ENCODE assay signal across 8 mouse cellular contexts in genomic region chr7:89168606-89169005, GRCm38 (mm10).
DNase-seq lines count a peak whose midpoint lies in the region; ATAC-seq and TF ChIP-seq lines count a peak whose summit lies in the region.

No protein-coding gene starts in this region.

- no peak overlapping the region for H3K4me3 ChIP-seq in midbrain, embryonic 11.5 days (ENCODE audit: low read depth, low read length)
- H3K4me3 ChIP-seq in midbrain, embryonic 15.5 days, result no peak overlapping the region
- no peak overlapping the region for H3K4me3 ChIP-seq in cerebellum, adult 2 months (replicated peaks; ENCODE audit: insufficient read depth, low read depth, low read length)
- H3K4me3 ChIP-seq in intestine, postnatal 0 days (ENCODE audit: low read depth, low read length), result no peak overlapping the region
- no peak overlapping the region for H3K4me3 ChIP-seq in limb, embryonic 14.5 days (replicated peaks; ENCODE audit: low read length)

- no peak overlapping the region for H3K4me2 ChIP-seq in midbrain, embryonic 11.5 days
- H3K4me2 ChIP-seq in midbrain, embryonic 15.5 days, result no peak overlapping the region
- H3K4me2 ChIP-seq in intestine, postnatal 0 days (replicated peaks; ENCODE audit: low read depth), result no peak overlapping the region
- no peak overlapping the region for H3K4me2 ChIP-seq in limb, embryonic 14.5 days (replicated peaks; ENCODE audit: low read depth, low read length, severe bottlenecking)

- no peak for TF ChIP-seq POLR2A in cerebellum, adult 2 months (IDR thresholded peaks at IDR 0.05; ENCODE audit: borderline replicate concordance, insufficient read depth, low read length)
- TF ChIP-seq POLR2A in limb, embryonic 14.5 days (IDR thresholded peaks at IDR 0.05; ENCODE audit: borderline replicate concordance, extremely low read depth, insufficient read depth, insufficient read length), result no peak

- H3K9me3 ChIP-seq in midbrain, embryonic 11.5 days (ENCODE audit: control insufficient read depth, low read length), result no peaks in the 10 kb centered on the region
- H3K9me3 ChIP-seq in midbrain, embryonic 15.5 days, result no peaks in the 10 kb centered on the region
- H3K9me3 ChIP-seq in intestine, postnatal 0 days (ENCODE audit: control insufficient read depth), result no peaks in the 10 kb centered on the region
- H3K9me3 ChIP-seq in limb, embryonic 14.5 days (ENCODE audit: control insufficient read depth, low read length), result no peaks in the 10 kb centered on the region

- H3K36me3 ChIP-seq in midbrain, embryonic 11.5 days (ENCODE audit: control insufficient read depth, insufficient read depth, low read length), result no peaks in the 10 kb centered on the region
- H3K36me3 ChIP-seq in midbrain, embryonic 15.5 days (replicated peaks), result no peaks in the 10 kb centered on the region
- H3K36me3 ChIP-seq in intestine, postnatal 0 days (ENCODE audit: control insufficient read depth, insufficient read depth), result no peaks in the 10 kb centered on the region
- H3K36me3 ChIP-seq in limb, embryonic 14.5 days (ENCODE audit: control insufficient read depth, insufficient read depth, low read length), result no peaks in the 10 kb centered on the region

- H3K27me3 ChIP-seq in midbrain, embryonic 11.5 days (ENCODE audit: control insufficient read depth, insufficient read depth, low read length), result no peaks in the 10 kb centered on the region
- H3K27me3 ChIP-seq in midbrain, embryonic 15.5 days (replicated peaks), result no peaks in the 10 kb centered on the region
- H3K27me3 ChIP-seq in cerebellum, adult 2 months (ENCODE audit: control insufficient read depth, insufficient read depth, low read length), result no peaks in the 10 kb centered on the region
- no peaks in the 10 kb centered on the region for H3K27me3 ChIP-seq in intestine, postnatal 0 days (replicated peaks; ENCODE audit: control insufficient read depth, insufficient read depth, low read length)
- no peaks in the 10 kb centered on the region for H3K27me3 ChIP-seq in limb, embryonic 14.5 days (ENCODE audit: control insufficient read depth, insufficient read depth, low read length)

- DNase-seq in midbrain, embryonic 11.5 days (ENCODE audit: low spot score, missing footprints), result peak; percentile 96
- peak; percentile 73 to 82 for DNase-seq in cerebellum, adult 2 months
- peak; percentile 48 to 92 for DNase-seq in frontal cortex, adult 2 months (ENCODE audit: extremely low spot score in 1 of 2, low spot score in 1 of 2)
- peak; percentile 66 for DNase-seq in limb, embryonic 14.5 days (ENCODE audit: low spot score)
- peak; percentile 36 for DNase-seq in ovary, adult 18-20 months (ENCODE audit: low spot score)
- DNase-seq in thymus, postnatal 10 days (ENCODE audit: low spot score in 2 of 2), result peak; percentile 20 to 67

- no peak for ATAC-seq in midbrain, embryonic 11.5 days (ENCODE audit: low FRiP score)
- no peak for ATAC-seq in midbrain, embryonic 15.5 days (replicated peaks)
- ATAC-seq in intestine, postnatal 0 days, result no peak
- no peak for ATAC-seq in limb, embryonic 14.5 days (ENCODE audit: low FRiP score, low read depth)

- no peak overlapping the region for H3K27ac ChIP-seq in midbrain, embryonic 11.5 days (ENCODE audit: low read depth, low read length)
- no peak overlapping the region for H3K27ac ChIP-seq in midbrain, embryonic 15.5 days
- no peak overlapping the region for H3K27ac ChIP-seq in cerebellum, adult 2 months (ENCODE audit: insufficient read depth, low read length)
- no peak overlapping the region for H3K27ac ChIP-seq in intestine, postnatal 0 days (ENCODE audit: low read depth, low read length)
- no peak overlapping the region for H3K27ac ChIP-seq in limb, embryonic 14.5 days (replicated peaks; ENCODE audit: low read depth, low read length)

- TF ChIP-seq CTCF in cerebellum, adult 2 months (IDR thresholded peaks at IDR 0.05; ENCODE audit: borderline replicate concordance, insufficient read depth, low read depth, low read length), result peak; percentile 93
- peak; percentile 99 for TF ChIP-seq CTCF in intestine, postnatal 0 days (IDR thresholded peaks at IDR 0.05; ENCODE audit: low read depth)

- H3K4me1 ChIP-seq in midbrain, embryonic 11.5 days (ENCODE audit: control insufficient read depth, insufficient read depth, low read length), result no peaks in the 10 kb centered on the region; the same call in 1 of the 2 replicates
- H3K4me1 ChIP-seq in midbrain, embryonic 15.5 days, result no peaks in the 10 kb centered on the region
- H3K4me1 ChIP-seq in cerebellum, adult 2 months (ENCODE audit: control insufficient read depth, insufficient read depth, low read length), result 0 out of 2 replicates have a peak, but pooled peaks cover 2% of the 10 kb centered on the region
- H3K4me1 ChIP-seq in intestine, postnatal 0 days (replicated peaks; ENCODE audit: control insufficient read depth, insufficient read depth, low read length), result no peaks in the 10 kb centered on the region
- 0 out of 2 replicates have a peak, but pooled peaks cover 5% of the 10 kb centered on the region for H3K4me1 ChIP-seq in limb, embryonic 14.5 days (ENCODE audit: control insufficient read depth, insufficient read depth, low read length)

- no peak overlapping the region for H3K9ac ChIP-seq in midbrain, embryonic 11.5 days (ENCODE audit: low read length)
- H3K9ac ChIP-seq in midbrain, embryonic 15.5 days, result no peak overlapping the region
- no peak overlapping the region for H3K9ac ChIP-seq in intestine, postnatal 0 days (ENCODE audit: low read depth, low read length)
- H3K9ac ChIP-seq in limb, embryonic 14.5 days (ENCODE audit: low read depth, low read length, severe bottlenecking), result no peak overlapping the region

- 49% methylated on average over 2 of the region's 2 CpGs for WGBS in midbrain, embryonic 11.5 days
- 34% methylated on average over 2 of the region's 2 CpGs for WGBS in midbrain, embryonic 15.5 days
- 4% methylated on average over 2 of the region's 2 CpGs for WGBS in cerebellum, adult 2 months
- 16% methylated on average over 2 of the region's 2 CpGs for WGBS in intestine, postnatal 0 days
- WGBS in limb, embryonic 14.5 days, result 26% methylated on average over 2 of the region's 2 CpGs

Comparison
In these comparisons a context has a peak if more than half of its experiments do, and no peak if none do; other contexts are left out.
1. DNase-seq: peak in every context shown above with its lines; median percentile 96 in midbrain, embryonic 11.5 days; 78 in cerebellum, adult 2 months; 70 in frontal cortex, adult 2 months; 66 in limb, embryonic 14.5 days; 44 in thymus, postnatal 10 days; 36 in ovary, adult 18-20 months.